Mouse (Mus musculus) limb, embryonic 11.5 days (tissue): Measurements from ENCODE around the gene Fbxo40. TPM values are rescaled to one million over a fixed set of nuclear protein-coding genes. Genes with fewer than 3 reads are reported as not detected.

ENCODE experiments used
- ATAC-seq: fragments of 200-750 bp; cut with Nextera tagmentation; 2 replicates; pipeline ENCODE4 v1.8.0; 2017; ENCODE audit warnings: low read depth; ENCODE audit not compliant: insufficient number of reproducible peaks, low FRiP score, low TSS enrichment
- DNase-seq: peaks from one replicate; pipeline ENCODE4 v3.0.0-alpha.2; 2015; ENCODE audit warnings: low spot score
- H3K27ac ChIP-seq: fragments of 300-500 bp; sonication (generic); replicated peaks from 2 replicates; pipeline ENCODE4 v1.5.1; 2014; ENCODE audit warnings: low read depth, mild to moderate bottlenecking, low read length
- H3K27me3 ChIP-seq: fragments of 300-500 bp; sonication (generic); 2 replicates; pipeline ENCODE4 v1.6.1; 2014; ENCODE audit warnings: mild to moderate bottlenecking, low read length, mixed read lengths; ENCODE audit not compliant: control insufficient read depth, insufficient read depth
- H3K36me3 ChIP-seq: fragments of 300-500 bp; sonication (generic); 2 replicates; pipeline ENCODE4 v1.6.1; 2014; ENCODE audit warnings: mild to moderate bottlenecking, low read length, moderate library complexity, mixed read lengths; ENCODE audit not compliant: control insufficient read depth, insufficient read depth
- H3K4me1 ChIP-seq: fragments of 300-500 bp; sonication (generic); 2 replicates; pipeline ENCODE4 v1.6.1; 2014; ENCODE audit warnings: low read length, mixed read lengths; ENCODE audit not compliant: control insufficient read depth, insufficient read depth
- H3K4me2 ChIP-seq: fragments of 300-500 bp; sonication (generic); 2 replicates; pipeline ENCODE4 v1.6.1; 2014; ENCODE audit warnings: low read depth, mild to moderate bottlenecking, moderate library complexity; ENCODE audit not compliant: severe bottlenecking
- H3K4me3 ChIP-seq: fragments of 300-500 bp; sonication (generic); 2 replicates; pipeline ENCODE4 v1.5.1; 2014; ENCODE audit warnings: low read depth, low read length
- H3K9ac ChIP-seq: fragments of 300-500 bp; sonication (generic); 2 replicates; pipeline ENCODE4 v1.6.1; 2014; ENCODE audit warnings: mild to moderate bottlenecking, low read length
- H3K9me3 ChIP-seq: fragments of 300-500 bp; sonication (generic); 2 replicates; pipeline ENCODE4 v1.6.1; 2016; ENCODE audit warnings: low read length; ENCODE audit not compliant: control insufficient read depth
- WGBS: fragments of 180-500 bp; shearing (Covaris S2); extraction: QIAGEN DNeasy Blood & Tissue Kit; methylation state at CpG from one replicate; pipeline ENCODE4 v1.1.7; 2014; 5-methylcytosine and 5-hydroxymethylcytosine counted together
- polyA plus RNA-seq: library from polyadenylated mRNA; unstranded; fragments of >200 nt; fragmentation: Nextera tagmentation; extraction: Ambion mirVana; gene quantifications from 2 replicates; pipeline ENCODE4 v1.2.1, GENCODE M21; 2014

Fbxo40 gene
- polyA plus RNA-seq, 1 experiment from 2014 or later: 0.05 TPM

- no peaks in the 10 kb centered on the region for H3K9me3 ChIP-seq
- ATAC-seq: no peak
- H3K4me1 ChIP-seq: no peaks in the 10 kb centered on the region
- H3K4me2 ChIP-seq: no peak overlapping the region
- no peak overlapping the region for H3K4me3 ChIP-seq
- H3K36me3 ChIP-seq: no peaks in the 10 kb centered on the region
- no peak for DNase-seq
- H3K9ac ChIP-seq: no peak overlapping the region
- no peak overlapping the region for H3K27ac ChIP-seq
- no peaks in the 10 kb centered on the region for H3K27me3 ChIP-seq
- 84% methylated on average over 4 of the region's 4 CpGs for WGBS
Observed at GRCm38 (mm10) chr16:36963415-36963814, 26.9 kb downstream of the Fbxo40 start.

- Histone ChIP-seq H3K27me3 (no peaks in the 10 kb centered on the region), H3K9me3 (no peaks in the 10 kb centered on the region), H3K36me3 (no peaks in the 10 kb centered on the region), H3K4me2 (no peak overlapping the region), H3K4me3 (no peak overlapping the region), H3K27ac (no peak overlapping the region), H3K4me1 (no peaks in the 10 kb centered on the region), H3K9ac (no peak overlapping the region)
- DNase-seq: no peak
- no peak for ATAC-seq
- WGBS: 74% methylated on average over 11 of the region's 11 CpGs
Observed at GRCm38 (mm10) chr16:36955106-36955505, 35.2 kb downstream of the Fbxo40 start.

DNA sequence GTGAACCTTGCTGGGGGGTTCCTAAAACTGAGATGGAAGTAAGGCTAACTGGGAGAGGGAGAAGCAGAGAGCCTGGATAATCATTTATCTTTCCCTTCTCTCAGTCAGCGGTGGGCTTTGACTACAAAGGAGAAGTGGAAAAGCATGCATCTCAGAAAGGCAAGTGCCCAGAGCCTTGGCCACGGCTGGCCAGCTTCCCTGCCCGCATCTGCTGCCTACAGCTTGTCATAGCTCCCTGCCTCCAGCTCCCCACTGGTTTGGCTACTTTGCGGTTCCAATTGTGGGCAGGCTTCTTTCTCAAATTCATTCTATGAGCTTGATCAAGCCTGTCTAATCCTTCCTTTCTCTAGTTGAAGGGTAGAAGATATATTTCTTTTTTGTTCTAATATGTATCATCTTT is 39.2 kb downstream of the Fbxo40 start:
- no peak overlapping the region for H3K4me2 ChIP-seq
- H3K4me3 ChIP-seq: no peak overlapping the region
- H3K36me3 ChIP-seq: no peaks in the 10 kb centered on the region
- H3K4me1 ChIP-seq: no peaks in the 10 kb centered on the region
- H3K9ac ChIP-seq: no peak overlapping the region
- no peak for DNase-seq
- H3K9me3 ChIP-seq: no peaks in the 10 kb centered on the region
- H3K27ac ChIP-seq: no peak overlapping the region
- no peak for ATAC-seq
- H3K27me3 ChIP-seq: no peaks in the 10 kb centered on the region
- WGBS: 72% methylated on average over 4 of the region's 4 CpGs

DNA sequence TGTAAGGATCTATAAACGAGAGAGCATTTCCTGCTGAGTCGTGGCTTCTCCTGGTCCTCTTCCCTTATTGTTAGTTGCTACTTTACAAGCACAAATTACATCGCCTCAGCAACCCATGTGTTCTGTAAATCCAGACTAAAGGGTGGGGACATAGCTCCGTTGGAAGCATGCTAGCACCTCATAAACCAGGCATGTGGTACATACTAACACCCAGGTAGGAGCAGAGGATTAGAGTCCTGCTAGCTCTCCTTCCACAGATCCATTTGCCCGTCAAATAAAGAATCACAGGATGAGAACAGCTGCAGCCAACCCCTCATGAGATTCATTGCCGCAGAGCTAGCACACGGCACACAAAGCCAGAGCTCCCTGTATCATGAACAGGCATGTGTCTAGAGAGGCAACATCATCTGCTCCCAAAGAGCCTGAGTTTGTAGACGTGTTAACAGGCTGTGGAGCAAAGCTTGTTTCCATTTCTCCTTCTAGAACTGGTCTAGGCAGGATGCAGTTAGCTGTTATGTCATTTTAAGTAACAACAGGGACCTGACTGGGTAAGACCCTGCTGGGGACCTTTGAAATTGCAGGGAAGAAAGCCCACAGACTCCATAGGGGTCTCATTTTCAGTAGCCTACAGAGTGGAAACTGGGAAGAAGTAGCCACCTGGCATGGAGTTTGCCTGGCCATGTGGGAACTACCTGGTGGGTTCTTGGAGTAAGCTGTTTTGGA is 40.5 kb downstream of the Fbxo40 start:
- peak; percentile 32 for DNase-seq

DNA sequence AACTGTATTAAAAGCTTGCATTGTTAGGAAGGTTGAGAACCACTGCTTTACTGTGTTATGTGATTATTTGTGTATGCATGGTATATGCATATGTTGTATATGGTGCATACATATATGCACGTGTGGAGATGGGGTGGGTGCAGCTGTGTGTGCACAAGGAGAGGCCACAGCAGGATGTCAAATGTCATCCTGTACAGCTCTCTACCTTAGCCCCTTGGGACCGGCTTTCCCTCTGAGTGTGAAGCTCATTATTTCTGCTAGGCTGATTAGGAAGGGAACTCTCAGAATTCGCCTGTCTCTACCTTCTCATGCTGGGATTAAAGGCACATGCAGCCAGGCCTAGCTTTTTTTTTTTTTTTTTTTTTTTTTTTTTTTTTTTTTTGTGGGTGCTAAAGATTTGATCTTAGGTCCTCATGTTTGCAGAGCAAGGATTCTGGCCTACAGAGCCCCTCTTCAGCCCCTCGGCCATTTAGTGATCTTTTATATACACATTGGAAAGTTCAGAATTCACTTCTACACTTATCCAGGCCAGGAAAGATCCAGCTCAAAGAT is 42.5 kb downstream of the Fbxo40 start:
- 71% methylated on average over 4 of the region's 4 CpGs for WGBS

More for the DNA sequence above, 40.5 kb downstream of the Fbxo40 start:
- WGBS: 32% methylated on average over 8 of the region's 8 CpGs
- H3K27me3 ChIP-seq: no peaks in the 10 kb centered on the region
- peak overlapping the region; percentile 56; the same call in 1 of the 2 replicates for H3K27ac ChIP-seq
- ATAC-seq: no peak
- H3K36me3 ChIP-seq: no peaks in the 10 kb centered on the region
- H3K4me2 ChIP-seq: no peak overlapping the region
- no peak overlapping the region for H3K9ac ChIP-seq
- no peak overlapping the region for H3K4me3 ChIP-seq
- no peaks in the 10 kb centered on the region for H3K4me1 ChIP-seq
- H3K9me3 ChIP-seq: no peaks in the 10 kb centered on the region

DNA sequence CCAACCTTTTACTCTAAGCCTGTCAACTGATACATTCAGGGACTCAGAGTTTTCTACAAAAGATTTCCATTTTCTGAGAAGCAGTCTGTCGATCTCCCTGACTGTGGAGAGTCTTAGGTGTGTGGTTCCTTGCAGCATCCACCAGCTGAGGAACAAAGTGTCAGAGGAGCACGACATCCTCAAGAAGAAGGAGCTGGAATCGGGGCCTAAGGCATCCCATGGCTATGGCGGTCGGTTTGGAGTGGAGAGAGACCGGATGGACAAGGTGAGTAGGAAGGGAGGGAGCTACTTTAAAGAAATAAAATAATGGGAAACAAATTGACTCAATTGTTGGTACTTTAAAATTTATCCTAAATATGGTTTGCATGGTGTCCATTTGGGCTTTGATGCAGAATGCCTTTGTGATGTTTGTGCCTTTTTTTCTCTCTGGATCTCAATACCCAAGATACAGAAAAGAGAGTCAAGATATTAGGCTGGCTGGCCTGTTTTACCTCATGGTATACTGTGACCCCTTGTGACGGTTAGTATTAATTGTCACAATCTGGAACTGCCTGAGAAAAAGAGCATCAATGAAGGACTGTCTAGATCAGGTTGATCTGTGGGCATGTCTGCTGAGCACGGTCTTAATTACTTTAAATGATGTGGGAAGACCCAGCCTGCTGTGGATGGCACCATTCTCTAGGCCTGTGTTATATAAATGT is 43.7 kb downstream of the Fbxo40 start:
- H3K27me3 ChIP-seq: no peaks in the 10 kb centered on the region
- DNase-seq (no peak), ATAC-seq (no peak)
- WGBS: 82% methylated on average over 8 of the region's 8 CpGs
- H3K4me2 ChIP-seq: no peak overlapping the region
- H3K9ac ChIP-seq: no peak overlapping the region
- no peak overlapping the region for H3K4me3 ChIP-seq
- no peak overlapping the region for H3K27ac ChIP-seq
- H3K36me3 ChIP-seq: no peaks in the 10 kb centered on the region
- no peaks in the 10 kb centered on the region for H3K4me1 ChIP-seq
- H3K9me3 ChIP-seq: no peaks in the 10 kb centered on the region

More for the DNA sequence above, 42.5 kb downstream of the Fbxo40 start:
- H3K36me3 ChIP-seq: no peaks in the 10 kb centered on the region
- ATAC-seq (no peak), DNase-seq (no peak)
- H3K4me1 ChIP-seq: no peaks in the 10 kb centered on the region
- H3K4me3 ChIP-seq: no peak overlapping the region
- no peak overlapping the region for H3K4me2 ChIP-seq
- no peak overlapping the region for H3K9ac ChIP-seq
- H3K27me3 ChIP-seq: no peaks in the 10 kb centered on the region
- H3K27ac ChIP-seq: no peak overlapping the region
- H3K9me3 ChIP-seq: no peaks in the 10 kb centered on the region

DNA sequence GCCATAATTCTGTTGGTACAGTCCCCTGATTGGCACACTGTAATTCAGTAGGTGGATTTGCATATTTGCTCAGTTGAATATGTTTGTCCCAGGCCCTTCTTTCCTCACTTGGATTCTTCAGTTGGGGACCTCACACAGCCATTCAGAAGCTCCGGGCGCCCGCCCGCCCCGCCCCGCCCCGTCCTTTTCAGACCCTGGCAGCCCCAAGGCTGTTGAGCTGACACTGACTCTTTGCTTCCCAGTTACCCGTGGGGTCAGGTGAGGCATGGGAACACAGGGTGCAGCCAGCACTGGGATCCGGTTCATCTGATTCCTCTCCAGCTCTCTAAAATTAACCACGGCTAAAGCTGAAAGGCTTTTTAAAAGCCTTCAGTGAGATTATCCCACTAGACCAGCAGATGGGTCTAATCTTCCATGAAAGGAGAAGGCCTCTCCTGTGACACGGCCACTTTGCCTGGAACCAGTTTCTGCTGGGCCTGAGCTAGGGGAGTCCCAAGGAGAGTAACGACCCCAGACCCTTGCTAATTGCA is 45.3 kb downstream of the Fbxo40 start:
- H3K9me3 ChIP-seq: no peaks in the 10 kb centered on the region
- no peak for ATAC-seq
- DNase-seq: no peak

DNA sequence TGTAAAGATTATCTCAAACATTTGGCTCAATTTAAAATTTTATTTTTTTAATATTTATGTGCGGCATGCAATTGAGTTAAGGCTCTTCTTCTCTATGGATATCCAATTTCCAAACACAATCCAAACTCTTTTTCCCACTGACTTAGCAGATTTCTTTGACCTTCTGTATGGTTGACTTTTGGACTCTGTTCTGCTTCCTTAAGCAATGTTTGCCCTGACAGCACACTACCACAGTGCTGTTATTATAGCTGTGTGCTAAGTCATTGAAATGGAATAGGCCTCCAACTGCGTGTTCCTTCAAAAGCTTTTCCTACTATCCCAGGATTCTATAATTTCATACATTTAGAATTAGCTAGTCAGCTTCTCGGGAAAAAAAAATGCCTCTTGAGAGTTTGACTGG is 46.7 kb downstream of the Fbxo40 start:
- no peaks in the 10 kb centered on the region for H3K9me3 ChIP-seq
- DNase-seq: no peak
- no peak for ATAC-seq
- no peaks in the 10 kb centered on the region for H3K4me1 ChIP-seq
- H3K36me3 ChIP-seq: no peaks in the 10 kb centered on the region
- H3K27ac ChIP-seq: no peak overlapping the region
- no peak overlapping the region for H3K9ac ChIP-seq
- H3K27me3 ChIP-seq: no peaks in the 10 kb centered on the region
- H3K4me2 ChIP-seq: no peak overlapping the region
- H3K4me3 ChIP-seq: no peak overlapping the region
- 93% methylated on average over 3 of the region's 3 CpGs for WGBS

More for the DNA sequence above, 45.3 kb downstream of the Fbxo40 start:
- Histone ChIP-seq H3K4me2 (no peak overlapping the region), H3K9ac (no peak overlapping the region), H3K4me3 (no peak overlapping the region), H3K4me1 (no peaks in the 10 kb centered on the region), H3K36me3 (no peaks in the 10 kb centered on the region), H3K27ac (no peak overlapping the region), H3K27me3 (no peaks in the 10 kb centered on the region)
- 56% methylated on average over 12 of the region's 12 CpGs for WGBS
